Mouse (Mus musculus): ENCODE results near the gene Olfr524. TPM values are rescaled to one million over a fixed set of nuclear protein-coding genes. Genes with fewer than 3 reads are reported as not detected.

The Olfr524 gene
- polyA plus RNA-seq, 2 experiments: not detected

GRCm38 (mm10) chr7:140188391-140189328 is 17.1 kb downstream of the Olfr524 start:
- peak; percentile 51; the same call in 1 of the 2 replicates for TF ChIP-seq CTCF (IDR thresholded peaks at IDR 0.05; ENCODE audit: low read depth)
- no peak for TF ChIP-seq EP300 (IDR thresholded peaks at IDR 0.05; ENCODE audit: low read depth)
- Histone ChIP-seq H3K27me3 (ENCODE audit: control insufficient read depth, insufficient read depth, low read length) (no peaks in the 10 kb centered on the region), H3K36me3 (replicated peaks; ENCODE audit: control insufficient read depth, insufficient read depth, low read depth) (no peaks in the 10 kb centered on the region), H3K4me1 (replicated peaks; ENCODE audit: control insufficient read depth in 2 of 2, insufficient read depth in 2 of 2, low read length in 1 of 2) (peaks cover 0 to 6% of the 10 kb centered on the region in 2 experiments; a peak in 2 of 4 replicates), H3K9me3 (ENCODE audit: control insufficient read depth, low read length) (no peaks in the 10 kb centered on the region), H3K27ac (no peak overlapping the region), H3K4me3 (ENCODE audit: insufficient read depth in 1 of 2, low read depth in 2 of 2, low read length in 2 of 2) (no peak overlapping the region), H3K9ac (replicated peaks) (no peak overlapping the region), H3K4me2 (ENCODE audit: low read depth) (no peak overlapping the region)
- DNase-seq (ENCODE audit: low read depth in 3 of 3, low spot score in 3 of 3) (peak; percentile 34 to 43 (median 36)), ATAC-seq (ENCODE audit: insufficient read depth) (peak; percentile 46; the same call in 1 of the 2 replicates)
- WGBS (ENCODE audit: insufficient replicate concordance): 37% methylated on average over 4 of the region's 4 CpGs

GRCm38 (mm10) chr7:140187721-140188390 is 17.9 kb downstream of the Olfr524 start:
- peaks cover 0 to 6% of the 10 kb centered on the region in 2 experiments; a peak in 2 of 4 replicates for H3K4me1 ChIP-seq (replicated peaks; ENCODE audit: control insufficient read depth in 2 of 2, insufficient read depth in 2 of 2, low read length in 1 of 2)
- TF ChIP-seq EP300 (IDR thresholded peaks at IDR 0.05; ENCODE audit: low read depth): no peak
- TF ChIP-seq CTCF (IDR thresholded peaks at IDR 0.05; ENCODE audit: low read depth): no peak
- DNase-seq (ENCODE audit: low read depth in 3 of 3, low spot score in 3 of 3) (no peak), ATAC-seq (ENCODE audit: insufficient read depth) (no peak)
- H3K27me3 ChIP-seq (ENCODE audit: control insufficient read depth, insufficient read depth, low read length): no peaks in the 10 kb centered on the region
- H3K9ac ChIP-seq (replicated peaks): no peak overlapping the region
- no peaks in the 10 kb centered on the region for H3K36me3 ChIP-seq (replicated peaks; ENCODE audit: control insufficient read depth, insufficient read depth, low read depth)
- no peak overlapping the region for H3K4me3 ChIP-seq (ENCODE audit: insufficient read depth in 1 of 2, low read depth in 2 of 2, low read length in 2 of 2)
- no peaks in the 10 kb centered on the region for H3K9me3 ChIP-seq (ENCODE audit: control insufficient read depth, low read length)
- no peak overlapping the region for H3K4me2 ChIP-seq (ENCODE audit: low read depth)
- H3K27ac ChIP-seq: no peak overlapping the region
- 53% methylated on average over 7 of the region's 7 CpGs for WGBS (ENCODE audit: insufficient replicate concordance)

GRCm38 (mm10) chr7:140186646-140187620 is 18.8 kb downstream of the Olfr524 start:
- Histone ChIP-seq H3K27ac (no peak overlapping the region), H3K4me2 (ENCODE audit: low read depth) (no peak overlapping the region), H3K4me3 (ENCODE audit: insufficient read depth in 1 of 2, low read depth in 2 of 2, low read length in 2 of 2) (no peak overlapping the region), H3K27me3 (ENCODE audit: control insufficient read depth, insufficient read depth, low read length) (no peaks in the 10 kb centered on the region), H3K36me3 (replicated peaks; ENCODE audit: control insufficient read depth, insufficient read depth, low read depth) (no peaks in the 10 kb centered on the region), H3K9ac (replicated peaks) (no peak overlapping the region), H3K9me3 (ENCODE audit: control insufficient read depth, low read length) (no peaks in the 10 kb centered on the region), H3K4me1 (replicated peaks; ENCODE audit: control insufficient read depth in 2 of 2, insufficient read depth in 2 of 2, low read length in 1 of 2) (peaks cover 0 to 6% of the 10 kb centered on the region in 2 experiments; a peak in 2 of 4 replicates)
- TF ChIP-seq CTCF (IDR thresholded peaks at IDR 0.05; ENCODE audit: low read depth) (peak; percentile 63), EP300 (IDR thresholded peaks at IDR 0.05; ENCODE audit: low read depth) (no peak)
- DNase-seq (ENCODE audit: low read depth in 3 of 3, low spot score in 3 of 3) (no peak), ATAC-seq (ENCODE audit: insufficient read depth) (no peak)
- WGBS (ENCODE audit: insufficient replicate concordance): 55% methylated on average over 18 of the region's 18 CpGs

- 61% methylated on average over 4 of the region's 4 CpGs for WGBS (ENCODE audit: insufficient replicate concordance)
- ATAC-seq (ENCODE audit: insufficient read depth) (no peak), DNase-seq (ENCODE audit: low read depth in 3 of 3, low spot score in 3 of 3) (no peak)
- no peak overlapping the region for H3K27ac ChIP-seq
- H3K4me1 ChIP-seq (replicated peaks; ENCODE audit: control insufficient read depth in 2 of 2, insufficient read depth in 2 of 2, low read length in 1 of 2): 0 out of 4 replicates have a peak, but pooled peaks cover 0 to 3% of the 10 kb centered on the region in 2 experiments
- H3K4me2 ChIP-seq (ENCODE audit: low read depth): no peak overlapping the region
- H3K4me3 ChIP-seq (ENCODE audit: insufficient read depth in 1 of 2, low read depth in 2 of 2, low read length in 2 of 2): no peak overlapping the region
- no peak overlapping the region for H3K9ac ChIP-seq (replicated peaks)
- TF ChIP-seq CTCF (IDR thresholded peaks at IDR 0.05; ENCODE audit: low read depth) (no peak), EP300 (IDR thresholded peaks at IDR 0.05; ENCODE audit: low read depth) (no peak)
- no peaks in the 10 kb centered on the region for H3K36me3 ChIP-seq (replicated peaks; ENCODE audit: control insufficient read depth, insufficient read depth, low read depth)
- H3K9me3 ChIP-seq (ENCODE audit: control insufficient read depth, low read length): no peaks in the 10 kb centered on the region
- H3K27me3 ChIP-seq (ENCODE audit: control insufficient read depth, insufficient read depth, low read length): no peaks in the 10 kb centered on the region
Measured at GRCm38 (mm10) chr7:140184206-140184605, 21.6 kb downstream of the Olfr524 start.
